Mouse (Mus musculus) cerebellum, postnatal 14 days (tissue): ENCODE measurements around the gene 1700010B08Rik.
"Not testable (repeated sequence)": the region's sequence is repeated elsewhere in the genome, so short reads cannot be mapped to it uniquely, and the experiment has no call there.

Experiments used
- DNase-seq, 2 experiments: peaks; one replicate each; pipeline ENCODE4 v3.0.0; 2021; ENCODE audit warnings: mixed read lengths in 2 of 2

1700010B08Rik gene

GRCm38 (mm10) chr2:173719115-173719514, at the start of gene 1700010B08Rik:
Gene 1700010B08Rik, plus strand, starts transcription at chr2:173719415.
- not testable (repeated sequence) for DNase-seq

- DNase-seq: no peak
Observed at GRCm38 (mm10) chr2:173672328-173672896, 46.8 kb upstream of the 1700010B08Rik start.

- DNase-seq: no peak
Observed at GRCm38 (mm10) chr2:173673469-173673868, 45.7 kb upstream of the 1700010B08Rik start.

GRCm38 (mm10) chr2:173678593-173678992, 40.6 kb upstream of the 1700010B08Rik start:
- DNase-seq: no peak

GRCm38 (mm10) chr2:173679217-173679616, 40.0 kb upstream of the 1700010B08Rik start:
- DNase-seq: no peak

GRCm38 (mm10) chr2:173680153-173680552, 39.1 kb upstream of the 1700010B08Rik start:
- DNase-seq: no peak

- no peak for DNase-seq
Observed at GRCm38 (mm10) chr2:173682773-173683172, 36.4 kb upstream of the 1700010B08Rik start.

GRCm38 (mm10) chr2:173685781-173686361, 33.3 kb upstream of the 1700010B08Rik start:
- no peak for DNase-seq

- DNase-seq: no peak
Observed at GRCm38 (mm10) chr2:173687363-173687762, 31.9 kb upstream of the 1700010B08Rik start.

GRCm38 (mm10) chr2:173689835-173690234, 29.4 kb upstream of the 1700010B08Rik start:
- no peak for DNase-seq

GRCm38 (mm10) chr2:173691748-173692147, 27.5 kb upstream of the 1700010B08Rik start:
- DNase-seq: no peak

GRCm38 (mm10) chr2:173692693-173693092, 26.5 kb upstream of the 1700010B08Rik start:
- DNase-seq: no peak

GRCm38 (mm10) chr2:173698850-173699249, 20.4 kb upstream of the 1700010B08Rik start:
- no peak for DNase-seq

- peak in 1 of 2 experiments; percentile 32 for DNase-seq
Observed at GRCm38 (mm10) chr2:173702096-173702866, 16.9 kb upstream of the 1700010B08Rik start.

- DNase-seq: no peak
Observed at GRCm38 (mm10) chr2:173702867-173703237, 16.4 kb upstream of the 1700010B08Rik start.

- DNase-seq: peak; percentile 39 to 54
Observed at GRCm38 (mm10) chr2:173705827-173706551, 13.2 kb upstream of the 1700010B08Rik start.

- not testable (repeated sequence) for DNase-seq
Observed at GRCm38 (mm10) chr2:173707626-173708025, 11.6 kb upstream of the 1700010B08Rik start.

- peak in 1 of 2 experiments; percentile 24 for DNase-seq
Observed at GRCm38 (mm10) chr2:173710193-173710592, 9.0 kb upstream of the 1700010B08Rik start.

- DNase-seq: peak in 1 of 2 experiments; percentile 13
Observed at GRCm38 (mm10) chr2:173712656-173713055, 6.6 kb upstream of the 1700010B08Rik start.

GRCm38 (mm10) chr2:173713241-173713640, 6.0 kb upstream of the 1700010B08Rik start:
- no peak for DNase-seq

GRCm38 (mm10) chr2:173714620-173715218, 4.5 kb upstream of the 1700010B08Rik start:
- DNase-seq: no peak

- peak in 1 of 2 experiments; percentile 25 for DNase-seq
Observed at GRCm38 (mm10) chr2:173716966-173717365, 2.2 kb upstream of the 1700010B08Rik start.
